Mouse (Mus musculus) mouse embryonic stem cell (cell line): Measurements from ENCODE around the gene Tmem220.

Experiments
- in situ Hi-C, 2 experiments: fragments of 300-500 bp; cut with MboI; formaldehyde crosslinking; loops; 1 replicate in 1 of 2; 3 replicates in 1 of 2; pipeline ENCODE4 v1.14.3; 2019 to 2020; ENCODE audit warnings: low sequenced_read_pairs in 2 of 2, low pct_unique_long_range_greater_than_20kb in 1 of 2, mixed read lengths in 1 of 2; ENCODE audit not compliant: unreplicated experiment in 1 of 2

Tmem220 gene

DNA sequence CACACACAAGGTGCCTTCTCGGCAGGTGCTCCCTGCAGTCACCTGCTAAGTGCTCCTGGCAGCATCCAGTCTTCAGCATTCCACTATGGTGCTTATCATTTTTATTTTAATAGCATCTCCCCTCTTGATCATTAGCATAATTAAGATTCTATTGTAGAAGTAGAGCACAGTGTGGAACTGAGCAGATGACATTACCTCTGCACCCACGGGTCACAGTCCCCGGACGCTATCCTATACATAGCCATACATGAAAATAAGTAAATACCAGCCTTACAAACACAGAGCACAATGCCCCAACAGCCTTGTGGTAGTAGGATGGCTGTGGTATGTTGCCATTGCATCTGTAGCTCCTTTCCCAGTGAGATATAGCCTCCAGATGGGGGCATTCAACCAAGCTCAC is 16.4 kb upstream of the Tmem220 start:
- in situ Hi-C loops, result loop anchor here in 1 of 2 experiments (25.0 kb wide), 1 partner anchor 1196 kb away; the partner anchor contains the start of gene Zkscan6

- in situ Hi-C loops, result loop anchor here in 1 of 2 experiments (5.0 to 25.0 kb wide), 2 partner anchors 108 to 1198 kb away; partner anchors contain the start of gene Zkscan6
Observed at GRCm38 (mm10) chr11:67010430-67010829, 14.5 kb upstream of the Tmem220 start.

- in situ Hi-C loops, result loop anchor here in 1 of 2 experiments (5.0 to 25.0 kb wide), 2 partner anchors 109 to 1199 kb away; partner anchors contain the start of gene Zkscan6
Observed at GRCm38 (mm10) chr11:67011635-67012034, 13.3 kb upstream of the Tmem220 start.

DNA sequence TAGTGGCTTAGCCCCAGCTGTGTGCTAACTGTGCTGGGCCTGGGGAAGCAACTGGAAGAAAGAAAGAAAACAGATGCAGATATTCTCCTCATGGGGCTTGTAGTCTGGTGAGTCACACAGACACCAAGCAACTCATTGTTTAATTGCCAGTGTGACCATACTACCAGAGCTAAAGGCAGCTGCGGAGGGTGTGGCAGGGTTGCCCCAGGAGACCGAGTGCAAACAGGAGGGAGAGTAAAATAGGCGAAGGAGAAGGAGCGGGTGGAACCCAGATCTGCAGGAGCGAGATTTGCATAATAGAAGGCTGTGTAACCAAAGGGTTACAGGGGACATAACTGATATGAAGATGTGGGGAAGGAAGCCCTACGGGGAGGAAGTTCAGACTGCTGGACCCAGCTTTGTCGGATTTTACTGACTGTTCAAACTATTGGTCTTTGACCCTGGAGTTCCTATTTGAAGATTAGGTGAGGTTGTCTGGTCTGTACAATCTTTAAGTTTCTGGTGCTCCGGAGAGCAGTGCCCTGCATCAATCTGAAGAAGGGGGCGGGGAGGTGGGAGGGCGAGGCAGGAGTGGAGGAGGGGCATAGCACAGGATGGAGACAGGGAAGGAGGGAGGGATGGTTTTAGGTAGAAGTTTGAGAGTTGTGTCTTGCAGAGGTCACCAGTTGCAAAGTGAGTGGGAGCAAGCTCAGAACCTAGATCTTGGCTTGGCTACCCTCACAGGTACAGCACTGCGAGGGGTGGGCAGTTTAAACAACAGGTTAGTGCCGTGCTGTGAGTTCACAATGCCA is 7.0 kb upstream of the Tmem220 start:
- in situ Hi-C loops, result loop anchor here (5.0 to 25.0 kb wide), 2 partner anchors 96 to 1206 kb away; partner anchors contain the start of gene Zkscan6 (in 1 of the 2)

DNA sequence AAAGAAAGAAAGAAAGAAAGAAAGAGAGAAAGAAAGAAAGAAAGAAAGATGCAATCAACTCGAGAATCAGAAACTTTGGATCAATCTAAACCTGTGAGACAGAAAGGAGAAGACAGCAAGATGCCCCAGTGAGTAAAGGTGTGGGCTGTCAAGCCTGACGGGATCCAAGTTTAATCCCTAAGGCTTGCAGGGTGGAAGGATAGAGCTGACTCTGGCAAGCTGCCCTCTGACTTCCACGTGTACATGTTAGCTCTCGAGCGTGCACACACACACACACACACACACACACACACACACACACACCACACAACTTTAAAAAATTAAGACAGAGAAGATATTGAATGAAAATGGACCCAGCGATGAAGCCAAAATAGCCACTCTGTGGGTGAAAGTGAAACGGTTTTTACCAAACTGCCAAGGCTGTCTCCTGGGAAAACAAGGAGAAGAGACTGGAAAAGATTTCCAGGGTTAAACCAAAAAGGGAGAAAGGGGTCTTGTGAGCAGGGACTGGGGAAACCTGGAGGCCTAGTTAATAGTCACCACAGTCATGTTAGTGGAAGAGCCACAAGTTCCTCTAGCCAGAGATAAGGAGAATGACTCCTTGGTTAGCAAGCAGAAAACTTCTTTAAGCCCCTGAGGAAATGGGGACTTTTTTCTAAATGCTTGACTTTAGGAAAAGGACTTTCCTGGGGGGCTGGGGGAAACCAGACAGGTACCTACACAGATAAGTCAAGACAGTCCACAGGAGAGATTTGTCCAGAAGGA is 5.1 kb upstream of the Tmem220 start:
- in situ Hi-C loops, result loop anchor here (5.0 to 25.0 kb wide), 4 partner anchors 38 to 1208 kb away; partner anchors contain the start of gene Zkscan6 (in 1 of the 2)

DNA sequence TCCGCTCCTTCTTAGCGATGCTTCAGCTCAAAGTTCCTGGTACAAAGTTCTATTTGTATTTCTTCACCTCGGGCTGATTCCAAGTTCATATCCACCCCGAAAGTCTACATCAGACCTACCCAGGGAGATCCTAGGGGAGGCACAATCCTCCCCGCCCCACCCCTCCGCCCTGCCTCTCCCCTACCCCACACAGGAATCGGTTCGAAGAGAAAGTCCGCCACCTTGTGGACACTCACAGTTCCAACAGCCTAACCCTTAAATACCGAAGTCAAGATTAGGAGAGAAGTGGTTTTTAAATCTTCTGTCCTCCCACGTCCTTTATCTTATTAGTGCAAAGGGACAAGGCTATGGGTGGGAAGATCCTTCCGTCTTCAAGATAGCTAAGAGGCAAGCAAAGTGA is 4.0 kb upstream of the Tmem220 start:
- in situ Hi-C loops, result loop anchor here (5.0 to 25.0 kb wide), 3 partner anchors 39 to 1209 kb away; partner anchors contain the start of gene Zkscan6 (in 1 of the 2)

DNA sequence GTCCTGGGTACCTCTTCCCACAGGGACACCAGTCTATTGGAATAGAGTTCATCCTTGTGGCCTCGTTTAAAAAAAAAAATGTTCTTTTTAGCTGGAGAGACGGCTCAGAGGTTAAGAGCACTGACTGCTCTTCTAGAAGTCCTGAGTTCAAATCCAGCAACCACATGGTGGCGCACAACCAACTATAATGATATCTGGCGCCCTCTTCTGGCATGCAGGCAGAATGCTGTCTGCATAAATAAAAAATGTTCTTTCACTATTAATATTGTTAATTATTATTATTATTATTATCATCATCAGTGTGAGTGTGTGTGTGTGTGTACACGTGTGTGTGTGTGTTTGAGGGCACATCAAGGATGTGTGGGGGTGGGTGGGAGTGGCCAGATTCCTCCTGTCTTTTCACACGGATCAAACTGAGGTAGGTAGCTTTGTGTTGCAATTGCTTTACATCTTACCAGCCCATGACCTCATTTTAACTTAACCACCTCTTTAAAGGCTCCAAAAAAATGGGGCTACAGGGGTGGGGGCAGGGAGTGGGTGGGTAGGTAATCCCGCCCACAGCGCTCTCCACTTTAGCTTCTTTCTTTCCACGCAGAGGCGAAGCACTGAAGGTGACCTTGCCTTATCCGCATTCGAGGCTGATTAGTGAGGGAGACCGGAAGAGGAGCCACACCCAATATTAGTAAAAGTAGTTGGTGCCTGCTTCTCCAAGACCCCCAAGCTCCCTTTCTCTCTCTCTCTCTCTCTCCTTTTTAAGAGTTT is 2.4 kb upstream of the Tmem220 start:
- in situ Hi-C loops, result loop anchor here (5.0 to 25.0 kb wide), 3 partner anchors 40 to 1210 kb away; partner anchors contain the start of gene Zkscan6 (in 1 of the 2)

DNA sequence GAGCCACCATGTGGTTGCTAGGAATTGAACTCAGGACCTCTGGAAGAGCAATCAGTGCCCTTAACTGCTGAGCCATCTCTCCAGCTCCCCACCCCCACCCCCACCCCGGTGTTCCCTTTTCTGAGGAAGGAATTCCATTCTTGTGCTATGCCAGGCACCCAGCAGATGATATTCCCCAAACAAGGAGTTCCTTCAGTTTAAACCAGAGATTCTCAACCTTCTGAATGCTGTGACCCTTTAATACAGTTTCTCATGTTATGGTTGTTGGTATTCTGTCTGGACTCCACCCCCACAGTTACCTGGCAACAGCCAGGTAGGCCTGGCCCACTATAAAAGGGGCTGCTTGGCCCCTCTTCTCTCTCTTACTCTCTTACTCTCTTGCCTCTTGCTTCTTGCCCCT is 1.8 kb upstream of the Tmem220 start:
- in situ Hi-C loops, result loop anchor here (5.0 to 25.0 kb wide), 3 partner anchors 41 to 1211 kb away; partner anchors contain the start of gene Zkscan6 (in 1 of the 2)

DNA sequence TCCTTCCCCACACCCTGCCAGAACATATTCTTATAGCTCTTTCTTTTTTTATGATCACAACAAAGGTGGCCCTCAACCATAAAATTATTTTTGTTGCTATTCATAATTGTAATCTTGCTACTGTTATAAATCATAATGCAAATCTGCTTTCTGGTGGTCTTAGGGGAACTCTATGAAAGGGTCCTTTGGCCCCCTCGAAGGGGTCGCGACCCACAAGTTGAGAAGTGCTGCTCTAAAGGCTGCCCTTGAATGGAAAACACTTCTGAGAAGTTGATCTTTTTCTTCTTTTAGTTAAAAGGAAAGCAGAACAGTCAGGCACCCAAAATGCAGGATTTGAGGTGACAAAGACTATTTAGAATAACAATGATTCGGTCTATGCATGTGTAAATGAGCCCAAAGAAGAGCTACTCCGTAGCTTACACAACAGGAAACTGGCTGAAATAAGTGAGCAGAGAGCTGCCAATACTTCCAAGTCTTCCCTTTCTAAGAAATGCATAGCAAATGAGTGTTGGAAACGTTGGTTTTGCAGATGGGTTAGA is 1.1 kb upstream of the Tmem220 start:
- in situ Hi-C loops, result loop anchor here (5.0 to 25.0 kb wide), 3 partner anchors 42 to 1212 kb away; partner anchors contain the start of gene Zkscan6 (in 1 of the 2)

GRCm38 (mm10) chr11:67030904-67031602 is 6.1 kb downstream of the Tmem220 start:
- in situ Hi-C loops, result no loop called here

DNA sequence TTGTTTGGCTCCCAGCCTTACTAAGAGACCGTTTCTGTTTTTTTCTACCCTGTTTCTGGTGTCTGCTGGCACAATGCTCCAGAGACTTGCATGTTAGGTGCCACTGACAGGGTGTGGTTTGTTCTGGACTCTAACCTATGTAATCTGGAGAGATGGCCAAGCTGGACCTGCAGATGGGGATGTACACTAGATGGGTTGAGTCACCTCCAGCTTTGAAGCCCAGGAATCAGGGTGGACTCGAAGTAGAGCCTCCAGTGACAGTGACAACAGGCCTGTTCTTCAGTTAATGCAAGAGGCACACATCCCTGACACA is 6.6 kb downstream of the Tmem220 start:
- in situ Hi-C loops, result no loop called here

- in situ Hi-C loops, result no loop called here
Observed at GRCm38 (mm10) chr11:67034775-67035485, 10.0 kb downstream of the Tmem220 start.

GRCm38 (mm10) chr11:67036229-67036628 is 11.3 kb downstream of the Tmem220 start:
- in situ Hi-C loops, result no loop called here

DNA sequence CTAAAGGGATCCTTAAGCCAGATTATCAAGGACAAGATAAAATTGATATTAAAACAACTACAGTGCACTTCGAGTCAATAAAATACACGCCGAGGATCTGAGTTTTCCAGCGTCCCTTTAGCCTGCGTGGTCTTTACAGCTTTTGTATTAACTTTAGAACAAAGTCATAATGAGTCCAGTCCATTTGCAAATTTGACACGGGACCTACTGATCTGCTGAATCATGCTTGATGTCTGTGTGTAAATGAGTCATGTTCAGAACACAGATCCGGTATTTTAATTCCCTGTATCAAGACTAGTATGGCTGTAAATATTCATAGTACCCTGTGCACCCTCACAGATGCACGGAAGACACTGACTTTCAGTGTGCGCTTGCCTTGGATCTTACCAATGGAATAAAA is 11.9 kb downstream of the Tmem220 start:
- in situ Hi-C loops, result no loop called here

DNA sequence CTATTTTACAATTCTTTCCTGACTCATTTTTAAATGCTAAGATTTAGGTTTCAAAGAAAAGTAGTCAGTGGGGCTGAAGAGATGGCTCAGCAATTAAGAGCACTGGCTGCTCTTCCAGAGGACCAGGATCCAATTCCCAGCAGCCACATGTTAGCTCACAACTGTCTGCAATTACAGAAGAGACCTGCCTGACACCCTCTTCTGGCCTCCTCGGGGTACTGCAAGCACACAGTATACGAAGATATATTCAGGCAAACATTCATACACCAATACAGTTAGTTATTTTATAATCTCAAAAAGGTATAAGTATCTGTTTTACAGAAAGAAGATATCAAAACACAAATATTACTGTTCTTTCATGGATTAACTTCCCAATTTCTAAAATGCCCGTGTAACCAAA is 14.8 kb downstream of the Tmem220 start:
- in situ Hi-C loops, result no loop called here

DNA sequence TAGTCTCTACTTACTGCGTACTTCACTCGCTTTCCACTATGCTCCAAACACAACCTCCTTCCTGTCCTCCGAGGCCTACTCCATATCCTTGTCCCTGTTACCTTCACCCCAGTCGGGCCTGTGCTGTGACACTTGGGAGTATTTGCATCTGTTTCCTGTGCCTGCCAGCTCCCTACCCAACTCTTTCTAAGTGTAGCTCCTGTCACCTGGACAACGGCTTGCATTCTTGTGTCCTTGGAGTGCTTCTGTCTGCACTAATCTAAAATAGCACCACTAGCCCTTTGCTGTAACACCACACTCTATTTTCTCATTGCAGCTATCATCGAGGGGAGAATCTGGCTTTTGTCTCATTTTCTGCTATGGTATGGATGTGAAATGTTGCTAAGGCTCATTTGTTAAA is 15.5 kb downstream of the Tmem220 start:
- in situ Hi-C loops, result no loop called here

DNA sequence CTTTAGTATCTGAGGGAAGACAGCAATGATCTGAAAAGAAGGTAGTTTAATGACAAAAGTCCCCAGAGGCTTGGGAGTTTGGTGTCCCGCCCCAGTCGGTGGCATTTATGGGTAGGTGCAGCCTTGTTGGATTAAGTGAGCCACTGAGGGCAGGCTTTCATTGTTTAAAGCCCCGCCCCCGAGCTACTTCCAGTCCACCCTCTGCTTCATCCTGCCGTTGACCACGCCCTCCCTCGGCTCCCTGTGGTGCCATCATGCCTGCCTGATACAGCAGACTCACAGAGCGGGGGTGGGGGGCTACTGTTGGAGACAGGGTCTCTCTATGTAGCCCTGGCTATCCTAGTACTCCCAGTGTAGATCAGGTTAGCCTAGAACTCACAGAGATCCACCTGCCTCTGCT is 18.1 kb downstream of the Tmem220 start:
- in situ Hi-C loops, result no loop called here
